Mouse (Mus musculus): ENCODE measurements around the gene Tmem41b. TPM values are rescaled to one million over a fixed set of nuclear protein-coding genes. Genes with fewer than 3 reads are reported as not detected.
A peak's percentile ranks its signal among the peaks of the same experiment; 100 is the strongest.
"Not testable (repeated sequence)": the region's sequence is repeated elsewhere in the genome, so short reads cannot be mapped to it uniquely, and the experiment has no call there.

Tmem41b gene
- total RNA-seq (2012; rRNA removed) (80.6 and 86.9 TPM in 2 replicates), polyA plus RNA-seq (2012; ENCODE audit: insufficient read depth in 1 of 2, insufficient read length in 2 of 2, low read depth in 1 of 2, low replicate concordance in 2 of 2, missing spikeins in 1 of 2) (10 to 100 TPM in 1 of 2 experiments, not detected in 1; 45.9 TPM)

- Histone ChIP-seq H3K4me3 (ENCODE audit: control insufficient read depth in 1 of 2, insufficient read depth in 1 of 2, low read depth in 2 of 2, low read length in 2 of 2) (peak within 1 kb of the TSS; percentile 85 to 86), H3K9ac (ENCODE audit: control insufficient read depth, low read depth, low read length, poor library complexity, severe bottlenecking) (peak within 1 kb of the TSS; percentile 74), H3K27ac (ENCODE audit: control insufficient read depth, low read depth, low read length) (peak within 1 kb of the TSS; percentile 63), H3K36me3 (ENCODE audit: control insufficient read depth in 1 of 2, insufficient read depth in 2 of 2, low read length in 2 of 2) (peaks cover 0 to 27% of the 10 kb centered on the region in 2 experiments; a peak in 3 of 4 replicates), H3K79me2 (ENCODE audit: control insufficient read depth, insufficient read depth, low read length, poor library complexity) (peaks cover 16% of the 10 kb centered on the region)
- H3K9me3 ChIP-seq (replicated peaks; ENCODE audit: insufficient read depth, low read length); H3K27me3 ChIP-seq (ENCODE audit: control insufficient read depth in 1 of 2, insufficient read depth in 2 of 2, low read length in 2 of 2); H3K4me1 ChIP-seq (ENCODE audit: control insufficient read depth in 1 of 2, insufficient read depth in 2 of 2, low read length in 2 of 2): not testable (repeated sequence)
- peak; percentile 21; the same call in 1 of the 2 replicates for TF ChIP-seq ETS1 (IDR thresholded peaks at IDR 0.05; ENCODE audit: low read depth, low read length)
- peak; percentile 3; the same call in 1 of the 2 replicates for TF ChIP-seq NELFE (IDR thresholded peaks at IDR 0.05; ENCODE audit: low read depth, low read length)
- TF ChIP-seq ZC3H11A (IDR thresholded peaks at IDR 0.05; ENCODE audit: low read depth, low read length): 0 out of 2 replicates have a peak, but pooled peaks have one; percentile 19
- TF ChIP-seq CTCF (IDR thresholded peaks at IDR 0.05 in 2 of 3, conservative IDR thresholded peaks at IDR 0.05 in 1 of 3; ENCODE audit: control insufficient read depth in 1 of 3, insufficient read depth in 1 of 3, low read depth in 2 of 3, low read length in 3 of 3, poor library complexity in 1 of 3, severe bottlenecking in 1 of 3): peak in 2 of 3 experiments; percentile 17 to 33; a peak in 1 of 6 replicates
- TF ChIP-seq MYC (IDR thresholded peaks at IDR 0.05; ENCODE audit: low read depth, low read length): peak; percentile 82; the same call in 1 of the 2 replicates
- TF ChIP-seq RAD21 (IDR thresholded peaks at IDR 0.05; ENCODE audit: low read depth, low read length): peak; percentile 23
- peak; percentile 43; the same call in 1 of the 2 replicates for TF ChIP-seq ZNF384 (IDR thresholded peaks at IDR 0.05; ENCODE audit: low read depth, low read length)
- TF ChIP-seq SMC3 (IDR thresholded peaks at IDR 0.05; ENCODE audit: low read depth, low read length): peak; percentile 34; the same call in 1 of the 2 replicates
- peak; percentile 25; the same call in 1 of the 2 replicates for TF ChIP-seq RCOR1 (IDR thresholded peaks at IDR 0.05; ENCODE audit: low read depth, low read length)
- peak; percentile 63 for DNase-seq (ENCODE audit: low read depth, low spot score)
These were observed at the start of gene Tmem41b for GRCm38 (mm10) chr7:109986775-109987174. Gene Tmem41b (minus strand): TSS chr7:109986929.

DNA sequence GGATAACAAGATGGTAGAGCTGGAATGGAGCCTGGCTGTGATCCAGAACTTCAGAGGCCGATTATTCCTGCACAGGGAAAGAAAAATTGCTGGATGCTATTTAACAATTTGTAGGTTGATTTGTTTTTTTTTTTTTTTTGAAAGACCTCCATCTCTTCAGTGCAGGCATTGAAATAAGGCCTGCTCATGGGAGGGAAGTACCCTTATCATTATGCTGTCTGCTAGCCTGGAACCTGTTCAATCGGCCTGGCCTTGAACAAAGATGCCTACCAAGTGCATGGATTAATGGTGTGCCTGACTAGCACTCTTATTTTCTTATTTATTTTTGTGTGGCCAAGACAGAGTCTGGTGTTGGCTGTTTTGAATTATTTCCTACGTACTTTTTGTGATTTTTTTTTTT is 43.6 kb upstream of the Tmem41b start:
- H3K9me3 ChIP-seq (replicated peaks; ENCODE audit: insufficient read depth, low read length): no peaks in the 10 kb centered on the region
- peaks cover 44 to 82% of the 10 kb centered on the region in 2 experiments for H3K36me3 ChIP-seq (ENCODE audit: control insufficient read depth in 1 of 2, insufficient read depth in 2 of 2, low read length in 2 of 2)
- H3K27ac ChIP-seq (ENCODE audit: control insufficient read depth, low read depth, low read length): no peak overlapping the region
- H3K9ac ChIP-seq (ENCODE audit: control insufficient read depth, low read depth, low read length, poor library complexity, severe bottlenecking): no peak overlapping the region
- H3K27me3 ChIP-seq (ENCODE audit: control insufficient read depth in 1 of 2, insufficient read depth in 2 of 2, low read length in 2 of 2): no peaks in the 10 kb centered on the region
- TF ChIP-seq MYB (IDR thresholded peaks at IDR 0.05; ENCODE audit: low read depth, low read length) (no peak), SIN3A (IDR thresholded peaks at IDR 0.05; ENCODE audit: low read length) (peak; percentile 34; the same call in 1 of the 2 replicates), SMC3 (IDR thresholded peaks at IDR 0.05; ENCODE audit: low read depth, low read length) (no peak), POLR2A (IDR thresholded peaks at IDR 0.05; ENCODE audit: control insufficient read depth in 1 of 2, insufficient read depth in 1 of 2, low read depth in 1 of 2, low read length in 2 of 2, poor library complexity in 1 of 2) (peak in 1 of 2 experiments; percentile 25; a peak in 1 of 4 replicates), POLR2AphosphoS5 (IDR thresholded peaks at IDR 0.05; ENCODE audit: borderline replicate concordance, low read depth, low read length) (no peak), GATA1 (IDR thresholded peaks at IDR 0.05; ENCODE audit: low read depth, low read length) (0 out of 2 replicates have a peak, but pooled peaks have one; percentile 3), ZNF384 (IDR thresholded peaks at IDR 0.05; ENCODE audit: low read depth, low read length) (peak; percentile 82)
- peak; percentile 51 for DNase-seq (ENCODE audit: low read depth, low spot score)
- H3K4me3 ChIP-seq (ENCODE audit: control insufficient read depth in 1 of 2, insufficient read depth in 1 of 2, low read depth in 2 of 2, low read length in 2 of 2): no peak overlapping the region
- peaks cover 2 to 9% of the 10 kb centered on the region in 2 experiments; a peak in 3 of 4 replicates for H3K4me1 ChIP-seq (ENCODE audit: control insufficient read depth in 1 of 2, insufficient read depth in 2 of 2, low read length in 2 of 2)
- H3K79me2 ChIP-seq (ENCODE audit: control insufficient read depth, insufficient read depth, low read length, poor library complexity): peaks cover 63% of the 10 kb centered on the region

All from MEL (cell line).